Mouse (Mus musculus) large intestine, adult 2 months (tissue): ENCODE measurements around the gene Cnst. TPM values are rescaled to one million over a fixed set of nuclear protein-coding genes. Genes with fewer than 3 reads are reported as not detected.
A peak's percentile ranks its signal among the peaks of the same experiment; 100 is the strongest.

Experiments
- DNase-seq: peaks from one replicate; pipeline ENCODE4 v3.0.0-alpha.2; 2012; ENCODE audit warnings: low read depth, low spot score
- WGBS: fragments of 180-500 bp; shearing (Covaris S2); methylation state at CpG from one replicate; pipeline ENCODE4 v1.1.7; 2018; 5-methylcytosine and 5-hydroxymethylcytosine counted together
- polyA plus RNA-seq: library from polyadenylated mRNA; depleted of rRNA; stranded (reverse); fragments of >200 nt; gene quantifications from 2 replicates; pipeline ENCODE4 v1.2.3, GENCODE M21; 2012; rRNA removed

Cnst gene
- 12.9 and 19.2 TPM in 2 replicates for polyA plus RNA-seq

DNA sequence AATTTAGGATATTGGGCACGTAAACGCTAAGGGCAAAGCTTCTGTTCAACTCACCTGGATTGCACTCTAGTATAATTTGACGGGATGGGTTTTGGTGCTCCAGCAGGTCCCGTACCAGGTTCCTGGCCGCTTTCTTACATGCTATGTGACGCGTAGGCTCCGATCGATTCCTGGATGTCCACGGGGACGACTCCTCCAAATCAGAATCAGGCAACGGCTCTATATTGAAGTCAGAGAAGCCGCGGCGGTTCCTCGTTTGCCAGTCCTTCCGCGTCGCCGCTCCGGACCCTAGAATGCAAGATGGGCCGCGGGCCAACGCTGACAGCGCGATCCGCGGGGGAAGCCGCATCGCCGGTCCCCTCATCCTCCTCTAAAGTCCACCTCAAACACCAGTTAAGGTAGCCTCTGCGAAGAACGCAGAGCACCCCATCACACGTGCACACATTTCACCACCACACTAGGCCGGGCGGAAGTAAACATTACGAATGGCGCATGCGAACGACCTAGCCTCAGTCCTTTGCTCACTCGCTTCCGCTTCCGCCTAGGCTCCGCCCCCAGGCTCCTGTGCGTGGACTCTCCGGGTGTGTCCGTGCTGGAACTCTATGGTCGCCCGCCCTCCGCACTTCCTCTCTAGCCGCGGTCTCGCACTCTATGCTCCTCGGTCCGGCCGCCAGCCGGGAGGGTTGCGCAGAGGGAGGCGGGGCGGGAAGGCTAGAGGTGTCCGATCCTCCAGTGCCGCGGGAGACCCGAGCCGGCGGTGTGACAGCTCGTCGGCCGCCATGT lies at the start of gene Cnst, which contains the start of gene Tfb2m:
TSS of gene Cnst (plus strand) at position 603 of the 783 bp plus-strand sequence.
TSS of gene Tfb2m (minus strand) at position 500 of the 783 bp plus-strand sequence.
- under 1% methylated on average over 69 of the region's 69 CpGs for WGBS
- DNase-seq: peak; percentile 98

DNA sequence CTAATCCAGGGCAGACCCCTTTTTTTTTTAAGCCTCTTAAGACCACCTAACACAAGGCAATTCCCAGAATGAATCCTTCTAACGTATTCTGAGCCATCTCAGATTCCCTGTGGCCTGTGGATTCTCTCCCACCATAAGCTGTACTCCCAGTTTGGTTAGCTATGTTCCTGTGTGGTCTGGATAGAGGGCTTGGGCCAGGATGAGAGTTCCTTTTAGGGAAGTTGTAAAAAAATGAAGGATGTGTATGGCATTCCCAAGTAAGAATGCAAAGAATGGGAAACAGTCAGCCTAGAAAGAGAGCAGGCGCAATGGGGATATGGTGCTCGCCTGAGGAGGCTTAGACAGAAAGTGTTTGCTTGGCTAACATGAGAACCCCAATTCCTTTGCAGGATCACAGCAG lies 46.9 kb upstream of the Cnst start:
- no peak for DNase-seq
- WGBS: 77% methylated on average over 3 of the region's 3 CpGs

DNA sequence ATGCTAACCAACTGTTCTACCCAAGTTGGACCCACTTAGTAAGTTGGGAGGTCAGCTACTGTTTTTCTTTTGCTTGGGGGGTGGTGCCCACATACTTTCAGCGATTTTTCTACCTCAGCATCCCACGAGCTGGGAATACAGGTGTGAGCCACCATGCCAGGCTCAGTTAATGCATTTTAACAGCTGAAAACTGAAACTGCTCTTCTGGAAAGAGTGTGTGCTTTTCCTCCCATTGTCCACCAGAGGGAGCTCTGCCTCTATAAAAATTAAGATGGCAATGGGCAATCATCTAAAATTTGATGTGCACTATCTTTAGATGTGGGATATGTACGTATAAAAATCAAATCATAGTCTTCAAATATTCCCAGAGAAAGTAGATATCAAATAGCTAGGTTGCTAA lies 43.6 kb upstream of the Cnst start:
- WGBS: 5% methylated on average over 3 of the region's 3 CpGs
- no peak for DNase-seq

DNA sequence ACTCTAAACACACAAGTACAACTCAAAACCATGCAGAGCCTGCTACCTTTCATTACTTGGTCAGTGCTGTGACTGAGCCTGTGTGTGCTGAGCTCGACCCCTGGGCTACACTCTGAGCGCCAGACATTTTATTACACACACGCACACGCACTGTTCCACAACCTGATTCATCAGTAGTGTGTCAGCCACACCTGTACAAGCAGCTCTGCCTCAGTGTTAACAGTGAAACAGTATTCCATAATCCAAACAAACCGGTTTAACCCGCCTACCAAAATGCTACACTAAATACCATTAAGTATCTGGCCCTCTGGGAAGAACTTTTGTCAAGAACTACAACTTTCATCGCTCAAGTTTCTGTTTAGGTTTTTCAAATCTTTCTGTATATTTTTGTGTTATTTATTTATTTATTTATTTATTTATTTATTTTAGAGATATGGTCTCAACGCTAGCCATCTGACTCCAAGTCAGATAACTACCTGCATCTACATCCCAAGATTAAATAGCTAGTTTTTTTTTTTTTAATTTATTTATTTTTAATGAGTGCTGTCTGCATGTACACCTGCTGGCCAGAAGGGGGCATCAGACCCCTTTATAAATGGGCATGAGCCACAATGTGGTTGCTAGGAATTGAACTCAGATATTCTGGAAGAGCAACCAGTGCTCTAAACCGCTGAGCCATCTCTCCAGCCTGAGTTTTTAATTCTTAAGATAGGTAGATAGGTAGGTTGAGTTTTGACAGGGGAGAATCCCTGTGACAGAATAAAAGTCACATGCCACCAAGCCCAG lies 39.4 kb upstream of the Cnst start:
- DNase-seq: no peak
- WGBS: 32% methylated on average over 9 of the region's 9 CpGs

DNA sequence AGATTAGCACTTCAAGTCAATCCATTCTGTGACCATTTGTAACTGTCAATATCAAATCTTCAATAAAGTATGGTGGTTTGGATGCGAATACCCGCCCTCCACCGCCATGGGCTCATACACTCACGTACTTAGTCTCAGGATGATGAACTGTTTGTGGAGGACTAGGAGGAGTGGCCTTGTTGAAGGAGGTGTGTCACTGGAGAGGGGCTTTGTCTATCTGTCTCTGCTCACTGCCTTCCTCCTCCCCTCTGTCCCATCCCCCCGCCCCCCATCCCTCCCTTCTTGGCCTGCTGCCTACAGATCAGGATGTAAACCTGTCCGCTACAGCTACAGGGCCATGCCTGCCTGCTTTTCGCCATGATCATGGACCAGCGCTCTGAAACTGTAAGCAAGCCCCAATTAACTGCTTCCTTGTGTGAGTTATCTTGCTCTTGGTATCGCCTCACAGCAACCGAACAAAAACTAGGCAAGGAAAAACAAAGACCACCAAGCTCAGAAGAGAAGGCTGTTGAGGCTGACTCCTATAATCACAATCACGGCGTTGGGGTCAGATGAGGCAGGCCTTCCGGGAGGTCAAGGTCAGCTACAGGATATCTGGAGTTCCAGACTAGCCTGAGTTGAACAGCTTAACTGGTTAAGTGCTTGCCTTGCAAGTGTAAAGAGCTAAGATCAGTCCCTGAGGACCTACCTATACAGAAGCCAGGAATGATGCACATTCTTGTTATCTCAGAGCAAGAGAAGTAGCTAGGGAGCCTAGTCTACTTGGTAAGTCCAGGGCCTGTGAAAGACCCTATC lies 35.4 kb upstream of the Cnst start:
- 89% methylated on average over 13 of the region's 13 CpGs for WGBS
- DNase-seq: no peak

- DNase-seq: no peak
- 41% methylated on average over 7 of the region's 7 CpGs for WGBS
These were observed 34.3 kb upstream of the Cnst start for GRCm38 (mm10) chr1:179511895-179512294.

DNA sequence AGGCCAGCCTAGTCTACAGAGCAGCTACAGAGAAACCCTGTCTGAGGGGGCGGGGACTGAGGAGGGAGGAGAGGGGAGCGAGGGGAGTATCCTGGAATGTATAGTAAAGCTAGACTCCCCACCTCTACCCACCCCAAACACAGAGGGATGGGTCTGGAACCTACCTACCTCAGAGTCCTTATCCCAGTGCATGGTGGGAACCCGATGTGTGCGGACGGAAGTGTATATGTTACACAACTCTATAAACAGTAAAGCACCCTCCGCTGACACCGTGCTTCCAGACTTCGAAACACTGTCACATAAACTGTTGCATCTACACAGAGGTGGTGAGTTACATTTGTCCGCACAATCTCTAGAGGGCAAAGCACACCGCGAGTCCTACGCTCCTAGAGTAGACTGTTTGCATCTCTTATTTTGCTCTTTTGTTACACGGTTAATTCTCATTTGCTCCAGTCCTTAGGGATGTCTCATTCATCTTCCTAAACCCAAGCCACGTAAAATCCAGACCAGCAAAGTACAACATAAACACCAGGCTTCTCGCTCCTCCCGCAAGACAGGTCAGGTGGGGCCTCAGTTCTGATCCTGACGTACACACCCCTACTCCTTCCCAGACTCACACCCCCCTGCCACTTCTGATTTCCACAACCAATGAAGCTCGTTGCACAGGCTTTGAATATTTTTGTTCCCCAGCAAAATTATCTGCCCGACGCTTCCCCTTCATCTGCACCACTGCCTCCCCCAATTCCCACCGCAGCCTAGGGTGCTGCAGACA lies 29.0 kb upstream of the Cnst start:
- no peak for DNase-seq
- WGBS: under 1% methylated on average over 21 of the region's 21 CpGs

DNA sequence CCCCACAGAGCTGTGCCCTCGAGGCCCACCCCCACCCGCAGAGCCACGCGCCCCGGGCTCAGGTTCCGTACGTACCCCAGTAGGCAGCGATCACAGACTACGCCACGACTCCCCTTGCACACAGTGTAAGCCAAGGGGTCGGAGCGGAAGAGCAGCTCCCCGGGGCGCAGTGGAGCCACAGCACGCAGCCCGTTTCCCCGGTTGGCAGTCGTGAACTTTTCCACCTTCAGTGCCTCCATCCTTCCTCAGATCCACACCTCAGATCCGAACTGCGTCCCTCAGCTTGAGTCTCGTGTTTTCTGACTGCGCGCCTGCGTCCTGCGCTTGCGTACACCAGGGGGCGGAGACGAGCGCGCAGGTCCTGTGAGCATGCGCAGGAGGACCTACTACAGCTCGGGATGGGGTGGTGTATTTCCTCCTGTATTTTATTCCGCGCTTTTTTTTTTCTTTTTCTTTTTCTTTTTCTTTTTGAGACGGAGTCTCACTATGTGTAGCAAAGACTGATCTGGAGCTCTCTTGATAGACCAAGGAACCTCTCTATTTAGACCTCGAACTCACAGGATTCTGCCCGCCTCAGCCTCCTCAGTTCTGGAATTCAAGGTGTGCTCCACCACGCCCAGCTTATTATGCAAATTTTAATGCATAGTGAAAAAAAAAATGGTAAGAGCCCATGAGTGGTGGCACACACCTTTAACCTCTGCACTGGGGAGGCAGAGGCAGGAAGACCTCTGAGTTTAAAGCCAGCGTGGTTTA lies 28.3 kb upstream of the Cnst start, which contains the start of gene Smyd3:
TSS of gene Smyd3 (minus strand) at position 329 of the 753 bp plus-strand sequence.
- DNase-seq: peak; percentile 78
- WGBS: 5% methylated on average over 39 of the region's 39 CpGs

DNA sequence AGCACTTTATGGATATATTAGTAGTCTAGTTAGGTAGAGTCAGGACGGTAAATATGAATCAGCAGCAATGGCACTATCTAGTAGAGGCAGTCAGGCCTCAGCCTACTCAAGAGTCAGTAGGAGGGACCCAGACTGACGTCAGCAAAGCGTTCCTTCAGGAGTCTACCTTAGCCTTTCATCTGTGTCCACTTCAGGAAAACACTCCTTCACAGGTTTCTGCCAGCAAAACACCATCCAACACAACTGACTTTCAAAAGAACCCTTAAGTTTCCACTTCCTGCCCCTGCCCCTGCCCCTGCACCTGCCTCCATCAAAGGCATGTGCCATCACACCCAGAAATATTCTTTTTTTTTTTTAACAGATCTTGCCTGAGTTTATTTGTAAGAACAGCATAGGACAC lies 26.3 kb upstream of the Cnst start:
- no peak for DNase-seq
- 79% methylated on average over 3 of the region's 3 CpGs for WGBS

DNA sequence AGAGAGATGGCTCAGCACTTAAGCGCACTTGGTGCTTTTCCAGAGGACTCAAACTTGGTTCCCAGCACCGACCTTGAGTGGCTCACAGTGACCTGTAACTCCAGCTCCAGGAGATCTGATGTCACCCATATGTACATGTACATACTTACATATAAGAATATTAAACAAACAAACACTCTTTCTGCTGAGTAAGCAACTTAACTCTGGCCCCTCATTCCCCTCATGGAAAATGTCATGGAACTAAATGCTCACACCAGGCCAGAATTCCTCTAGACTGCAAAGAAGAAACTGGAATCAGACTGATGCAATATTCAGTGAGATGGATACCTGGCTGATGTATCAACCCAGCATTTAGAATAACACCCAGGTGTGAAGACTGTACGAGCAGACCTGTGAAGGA lies 7.1 kb upstream of the Cnst start:
- no peak for DNase-seq
- WGBS: 92% methylated on average over 3 of the region's 3 CpGs

DNA sequence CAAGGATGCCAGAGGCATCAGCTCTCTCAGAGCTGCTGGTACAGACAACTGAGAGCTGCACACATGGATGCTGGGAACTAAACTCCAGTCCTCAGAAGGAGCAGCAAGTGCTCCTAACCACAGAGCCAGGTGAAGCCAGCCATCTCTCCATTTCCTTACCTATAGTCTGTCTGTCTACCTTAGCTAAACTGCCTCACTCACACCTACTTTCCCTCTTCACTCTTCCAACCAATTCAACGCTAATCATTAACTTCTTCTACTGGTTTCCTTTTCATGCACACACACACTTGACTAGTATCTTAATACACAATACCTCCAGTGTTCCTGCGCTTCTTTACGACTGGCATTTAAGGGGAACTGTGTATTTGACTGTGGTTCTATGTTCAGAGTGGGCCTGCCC lies 6.3 kb upstream of the Cnst start:
- DNase-seq: no peak
- 34% methylated on average over 3 of the region's 3 CpGs for WGBS

- DNase-seq: no peak
- 64% methylated on average over 3 of the region's 3 CpGs for WGBS
These were observed 4.7 kb upstream of the Cnst start for GRCm38 (mm10) chr1:179541502-179541901.

DNA sequence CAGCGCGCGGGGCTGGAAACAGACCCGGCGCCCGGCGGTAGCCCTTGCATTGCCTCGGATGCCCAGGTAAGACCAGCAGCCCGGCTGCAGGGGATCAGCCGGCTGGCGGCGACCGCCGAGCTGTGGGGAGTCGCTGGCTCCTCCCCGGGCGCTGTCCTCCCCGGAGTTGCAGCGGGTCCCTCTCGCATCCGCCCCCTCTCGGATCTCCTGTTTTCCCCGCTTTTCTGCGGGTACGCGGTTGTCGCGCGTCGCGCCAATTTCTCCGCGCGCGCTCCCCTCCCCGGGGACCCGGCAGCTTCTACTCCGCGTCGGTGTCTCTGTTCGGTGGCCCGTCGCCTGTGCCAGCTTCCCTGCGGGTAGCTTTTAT lies 364 bp downstream of the Cnst start:
- under 1% methylated on average over 44 of the region's 44 CpGs for WGBS
- no peak for DNase-seq

DNA sequence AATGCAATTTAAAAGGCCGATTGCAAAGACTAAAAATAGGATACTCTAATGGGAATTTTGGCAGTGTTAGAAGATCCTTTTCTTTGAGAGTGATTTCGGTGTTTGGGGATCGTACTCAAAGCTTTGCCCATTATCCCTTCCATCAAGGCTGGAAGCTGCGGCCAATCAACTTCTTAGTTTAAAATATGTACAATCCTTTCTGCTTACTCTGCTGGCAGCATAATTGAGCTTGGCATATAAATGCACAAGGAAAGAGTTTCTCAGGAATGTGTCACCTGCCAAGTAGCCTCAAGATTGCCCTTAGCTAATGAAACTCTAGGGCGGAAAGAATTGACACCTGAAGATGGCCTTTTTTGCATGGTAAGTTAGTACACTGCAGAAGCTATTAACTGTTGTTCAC lies 1.0 kb downstream of the Cnst start:
- WGBS: 5% methylated on average over 5 of the region's 5 CpGs

DNA sequence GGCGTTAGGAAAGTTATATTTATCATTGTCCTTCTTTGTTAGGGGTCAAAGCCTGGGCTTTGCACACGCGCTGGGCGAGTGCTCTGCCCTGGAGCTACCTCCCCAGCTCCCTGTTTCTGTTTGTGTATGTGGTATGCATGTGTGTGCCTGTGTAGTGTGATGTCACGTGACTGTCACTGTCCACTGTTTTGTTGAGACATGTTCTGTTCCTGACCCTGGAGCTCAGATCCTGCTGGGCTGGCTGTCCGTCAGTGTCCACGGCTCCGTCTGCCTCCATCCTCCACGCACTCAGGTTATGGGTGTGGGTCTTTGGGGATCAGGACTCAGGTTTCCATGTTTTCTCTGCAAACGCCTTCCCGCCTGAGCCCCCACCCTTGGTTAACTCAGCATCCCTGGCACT lies 2.0 kb downstream of the Cnst start:
- WGBS: 89% methylated on average over 11 of the region's 11 CpGs
- DNase-seq: no peak

More for the DNA sequence above, 1.0 kb downstream of the Cnst start:
- no peak for DNase-seq

DNA sequence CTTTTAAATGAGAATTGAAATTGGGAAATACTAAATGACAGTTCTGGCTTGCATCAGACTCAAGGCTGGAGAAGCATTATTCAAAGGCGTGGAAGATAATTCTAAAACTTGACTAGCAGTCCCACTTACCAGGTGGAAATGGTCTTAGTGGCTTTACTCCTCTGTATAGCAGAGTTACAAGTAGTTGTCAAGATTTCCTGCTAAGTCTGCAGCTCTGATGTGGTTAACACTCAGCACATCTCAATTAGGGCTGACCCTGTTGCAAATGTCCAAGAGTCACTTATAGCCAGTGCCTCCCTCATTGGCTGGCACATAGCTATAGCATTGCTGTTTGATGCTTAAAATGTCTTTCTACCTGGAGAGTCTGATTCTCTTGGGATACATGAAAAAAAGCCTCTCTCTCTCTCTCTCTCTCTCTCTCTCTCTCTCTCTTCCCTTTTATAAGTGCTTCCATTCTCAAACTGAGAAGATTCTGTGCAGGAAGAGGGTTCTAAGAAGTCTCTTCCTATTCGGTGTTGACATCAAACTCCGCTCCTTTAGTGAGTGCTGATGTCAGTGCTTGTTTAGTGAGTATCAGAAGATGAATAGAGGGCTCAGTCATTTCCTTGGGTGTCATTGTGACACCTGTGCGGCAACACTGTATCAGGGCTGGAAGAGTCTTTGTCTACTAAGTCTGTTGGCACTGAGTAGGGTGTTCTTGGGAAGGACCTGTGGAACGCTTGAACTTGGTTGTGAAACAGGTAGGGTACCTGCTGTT lies 3.0 kb downstream of the Cnst start:
- WGBS: 88% methylated on average over 5 of the region's 5 CpGs
- no peak for DNase-seq

GRCm38 (mm10) chr1:179551336-179551735 lies 5.2 kb downstream of the Cnst start:
- WGBS: 72% methylated on average over 3 of the region's 3 CpGs
- no peak for DNase-seq

DNA sequence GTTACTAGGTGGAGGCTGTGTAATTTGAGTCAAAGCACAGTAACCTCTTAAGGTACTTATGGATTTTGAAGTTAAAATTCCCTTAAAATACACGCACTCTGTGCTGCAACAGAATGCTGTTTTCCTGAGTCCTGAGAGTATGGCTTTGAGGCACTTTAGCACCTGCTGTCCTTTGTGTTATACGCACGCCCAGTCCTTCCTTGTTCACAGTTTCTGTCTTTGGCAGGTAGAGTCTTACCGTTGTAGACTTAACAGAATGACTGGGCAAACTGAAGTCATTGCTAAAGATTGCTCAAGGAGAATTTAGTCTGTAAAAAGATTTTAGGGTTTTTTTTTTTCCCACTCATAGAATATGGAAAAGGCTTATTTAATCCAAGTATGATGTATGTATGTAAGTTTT lies 5.8 kb downstream of the Cnst start:
- 31% methylated on average over 4 of the region's 4 CpGs for WGBS
- DNase-seq: no peak
